ENCODE assay signal across 2 mouse cellular contexts in the genomic region with DNA sequence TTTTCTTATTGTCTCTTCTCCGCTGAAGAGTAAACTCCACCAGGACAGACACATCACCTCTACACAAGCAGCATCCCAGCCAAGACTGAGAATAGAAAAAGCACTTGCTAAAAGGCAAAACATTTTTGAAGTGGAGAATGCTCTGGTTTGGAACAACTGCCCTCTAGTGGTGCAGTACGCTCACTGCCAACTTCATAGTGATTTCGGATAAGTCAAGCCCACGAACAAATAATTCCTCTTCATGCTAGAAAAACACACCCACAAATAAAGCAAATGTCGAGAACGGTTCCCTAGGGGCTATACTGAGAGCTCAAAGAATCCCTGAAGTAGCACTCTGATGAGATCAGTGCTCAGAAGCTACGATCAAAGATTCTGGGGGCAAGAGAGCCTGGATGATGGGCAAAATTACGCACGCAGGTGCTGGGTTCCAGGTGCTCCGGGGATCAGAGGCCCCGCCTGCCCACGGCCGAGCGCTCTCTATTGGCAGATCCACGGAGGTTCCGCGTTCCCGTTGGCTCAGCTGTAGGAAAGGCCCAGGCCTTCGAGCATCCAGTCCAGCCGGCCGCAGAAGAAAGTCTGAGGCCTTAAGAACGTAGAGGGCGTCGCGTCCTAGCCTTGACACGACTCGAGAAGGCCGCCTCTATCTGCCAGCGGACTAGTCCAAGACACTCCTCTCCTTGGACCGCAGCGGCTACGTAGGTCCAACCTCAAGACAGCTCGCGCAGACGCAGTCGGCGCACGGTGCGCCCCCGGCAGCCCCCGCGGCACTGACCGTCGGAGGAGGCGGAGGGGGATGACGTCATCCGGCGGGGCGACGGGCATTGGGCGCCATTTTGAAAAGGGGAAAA.
A peak's percentile ranks its signal among the peaks of the same experiment; 100 is the strongest.
TF ChIP-seq lines count a peak whose summit lies in the region.

A gene (plus strand): TSS at position 536 of the 848 bp plus-strand sequence.
A gene (minus strand): TSS at position 730 of the 848 bp plus-strand sequence.

TF ChIP-seq in C2C12, 6 proteins besides CTCF, POLR2A, EP300 and RAD21 (continued from another document):
- no peak for TF ChIP-seq MYOG (IDR thresholded peaks at IDR 0.05; ENCODE audit: control insufficient read depth, extremely low read depth, insufficient read length)
- TF ChIP-seq MAX (IDR thresholded peaks at IDR 0.05): no peak
- no peak for TF ChIP-seq MYOD1 (IDR thresholded peaks at IDR 0.05; ENCODE audit: control insufficient read depth, insufficient read length, low read depth)
- no peak for TF ChIP-seq FOSL1 (IDR thresholded peaks at IDR 0.05; ENCODE audit: insufficient read depth, low read length, poor library complexity, severe bottlenecking)

TF ChIP-seq in myocyte, 11 proteins besides CTCF, POLR2A, EP300 and RAD21 (continued from another document):
- peak; percentile 88 for TF ChIP-seq POLR2AphosphoS2 (IDR thresholded peaks at IDR 0.05; ENCODE audit: insufficient read length, low read depth)
